Mouse (Mus musculus) erythroid progenitor cell, adult 5-6 weeks (primary cell): ENCODE data around the gene Cadps2. TPM values are rescaled to one million over a fixed set of nuclear protein-coding genes. Genes with fewer than 3 reads are reported as not detected.

ENCODE experiments used
- ATAC-seq: replicated peaks from 2 replicates; pipeline ENCODE4 v1.8.0; 2016; ENCODE audit warnings: moderate number of reproducible peaks, mild to moderate bottlenecking, moderate TSS enrichment, inconsistent platforms; ENCODE audit not compliant: poor library complexity, low FRiP score, severe bottlenecking
- total RNA-seq, 2 experiments: library from RNA; stranded (forward) in 1 of 2; stranded (reverse) in 1 of 2; fragments of 150-400 nt in 1 of 2; fragments of 186-747, 209-891 nt in 1 of 2; gene quantifications; 2 replicates each; pipeline versions ENCODE4 v1.2.3 to v1.2.4; 2015 to 2017; ENCODE audit warnings: low replicate concordance in 2 of 2

Gene Cadps2
- total RNA-seq, 2 experiments from 2014 or later, result not detected

GRCm38 (mm10) chr6:23392711-23393110, 446.5 kb downstream of the Cadps2 start:
- ATAC-seq, result no peak

GRCm38 (mm10) chr6:23386711-23387110, 452.5 kb downstream of the Cadps2 start:
- no peak for ATAC-seq

DNA sequence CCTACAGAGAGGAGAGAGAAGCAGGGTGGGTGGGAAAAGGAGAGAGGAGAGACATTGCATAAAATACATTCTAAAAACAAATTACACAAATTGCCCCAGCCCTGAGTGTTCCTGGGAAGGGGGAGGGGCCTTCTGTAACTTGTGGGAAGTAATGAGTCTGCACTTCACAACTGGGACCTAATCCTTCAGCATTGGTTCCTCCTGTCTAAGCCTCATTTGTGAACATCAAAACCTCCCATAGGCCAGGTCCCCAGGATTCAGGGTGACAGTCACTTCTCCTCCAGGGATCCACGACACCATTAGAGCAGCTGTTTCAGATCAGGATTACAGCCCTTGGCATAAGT, 456.2 kb downstream of the Cadps2 start:
- ATAC-seq, result no peak

DNA sequence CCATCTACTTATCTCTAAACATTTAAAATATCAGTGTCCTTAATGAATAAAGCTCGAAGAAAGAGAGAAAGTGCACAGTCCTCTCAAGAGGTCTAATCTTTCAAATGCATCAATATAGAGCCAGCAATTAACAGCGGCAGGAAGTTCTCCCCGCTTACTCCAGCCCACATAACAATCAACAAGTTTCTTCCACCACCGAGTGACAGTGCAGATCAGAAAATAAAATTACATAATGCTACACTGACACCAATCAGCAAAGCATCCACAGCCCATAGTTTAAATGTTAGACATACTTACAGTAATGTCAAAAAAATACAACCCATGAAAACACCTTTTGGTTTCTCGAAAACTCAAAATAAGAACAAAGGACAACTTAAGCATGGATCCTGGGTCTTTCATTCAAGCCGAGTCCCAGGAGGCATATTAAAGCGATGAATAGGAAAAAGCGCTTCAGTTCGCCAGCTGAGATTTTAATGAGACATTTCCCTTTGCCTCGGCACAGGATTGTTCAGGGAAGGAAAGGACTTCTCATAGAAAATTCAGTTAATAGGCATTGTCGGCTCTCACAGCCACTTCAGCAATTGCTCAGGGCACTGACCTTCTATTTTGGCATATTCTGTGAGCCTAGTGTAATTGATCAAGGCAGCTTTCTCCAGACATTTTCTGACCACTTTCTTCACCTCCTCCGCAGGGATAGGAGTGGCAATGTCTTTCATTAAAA, 456.8 kb downstream of the Cadps2 start:
- no peak for ATAC-seq

- no peak for ATAC-seq
Observed at GRCm38 (mm10) chr6:23376327-23376726, 462.9 kb downstream of the Cadps2 start.

- ATAC-seq, result no peak
Observed at GRCm38 (mm10) chr6:23361842-23362451, 477.3 kb downstream of the Cadps2 start.

GRCm38 (mm10) chr6:23360596-23360995, 478.6 kb downstream of the Cadps2 start:
- ATAC-seq, result no peak

- ATAC-seq, result no peak
Observed at GRCm38 (mm10) chr6:23356141-23356540, 483.1 kb downstream of the Cadps2 start.

GRCm38 (mm10) chr6:23353480-23353879, 485.7 kb downstream of the Cadps2 start:
- no peak for ATAC-seq

GRCm38 (mm10) chr6:23337411-23338063, 501.7 kb downstream of the Cadps2 start:
- ATAC-seq, result no peak

DNA sequence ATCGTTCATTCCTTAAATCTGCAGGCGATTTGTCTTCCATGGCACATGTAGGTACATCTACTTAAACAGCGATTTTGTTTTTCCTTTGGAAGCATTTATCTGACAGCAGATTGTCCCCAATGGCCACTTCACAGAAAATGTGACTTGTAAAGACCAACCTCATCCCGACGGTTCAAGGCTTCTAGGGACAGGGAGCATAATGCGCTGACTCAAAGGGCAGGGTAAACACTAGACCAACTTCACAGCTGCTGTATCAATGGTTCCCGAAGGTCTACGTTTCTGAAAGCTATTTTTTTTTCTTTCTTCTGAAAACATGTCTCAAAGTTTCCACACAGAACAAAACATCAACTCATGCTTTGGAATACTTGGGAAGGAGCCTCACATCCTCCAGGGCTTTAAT, 524.3 kb downstream of the Cadps2 start:
- no peak for ATAC-seq

DNA sequence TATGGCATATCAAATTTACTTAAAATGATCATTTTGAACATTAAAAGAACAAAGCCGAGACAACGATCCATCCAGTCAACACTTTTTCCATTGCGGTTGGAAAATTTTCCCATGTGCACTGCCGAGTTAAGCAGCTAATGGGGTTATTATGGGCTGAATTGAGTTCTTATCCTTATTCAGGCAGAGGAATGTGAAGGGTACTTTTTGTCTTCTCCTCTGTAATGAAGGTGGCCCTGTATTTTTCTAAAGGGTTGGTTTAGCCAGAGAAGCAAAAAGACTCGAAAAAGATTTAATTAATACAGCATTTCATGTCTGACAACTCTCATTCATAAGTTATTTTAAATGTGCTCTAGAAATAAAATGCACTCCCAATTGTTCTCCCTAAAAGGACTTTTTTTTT, 524.9 kb downstream of the Cadps2 start:
- no peak for ATAC-seq

- no peak for ATAC-seq
Observed at GRCm38 (mm10) chr6:23306046-23306445, 533.2 kb downstream of the Cadps2 start.

DNA sequence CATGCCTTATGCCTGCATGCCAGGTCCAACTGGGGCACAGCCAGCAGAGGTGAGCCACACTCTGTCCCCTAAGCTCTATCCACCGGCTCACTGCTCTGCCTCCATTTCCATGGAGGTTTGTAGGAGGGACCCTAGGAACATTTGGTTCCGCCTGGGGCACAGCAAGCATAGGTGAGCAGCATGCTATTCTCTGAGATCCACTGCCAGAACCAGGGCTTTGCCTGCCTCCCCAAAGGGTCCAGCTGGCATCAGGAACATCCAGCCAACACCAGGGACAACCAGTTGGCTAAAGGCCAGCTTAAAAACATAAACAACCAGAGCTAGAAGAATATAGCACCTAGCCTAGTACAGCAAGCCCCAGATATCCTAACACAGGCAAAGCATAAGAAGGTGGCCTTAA, 540.6 kb downstream of the Cadps2 start:
- ATAC-seq, result no peak

- ATAC-seq, result no peak
Observed at GRCm38 (mm10) chr6:23294685-23295084, 544.5 kb downstream of the Cadps2 start.

DNA sequence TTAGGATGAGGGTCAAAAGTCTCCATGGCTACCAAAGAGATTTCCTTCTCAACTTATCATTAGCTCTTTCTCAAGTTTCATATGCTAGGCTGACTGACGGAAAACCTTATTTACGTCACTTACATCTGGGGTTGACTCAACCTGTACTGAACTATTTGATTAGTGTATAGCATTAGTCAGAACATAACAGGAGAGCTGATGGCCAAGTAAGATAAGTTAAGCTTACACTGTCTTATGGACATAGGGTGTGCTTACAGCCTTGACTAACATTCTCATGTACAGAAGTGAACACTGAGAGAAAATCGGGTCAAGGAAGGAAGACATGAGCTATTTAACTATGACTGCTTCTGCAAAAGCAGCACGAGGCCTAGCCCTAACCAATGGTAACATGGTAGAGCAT, 550.5 kb downstream of the Cadps2 start:
- ATAC-seq, result no peak

- ATAC-seq, result no peak
Observed at GRCm38 (mm10) chr6:23281514-23281820, 557.8 kb downstream of the Cadps2 start.

DNA sequence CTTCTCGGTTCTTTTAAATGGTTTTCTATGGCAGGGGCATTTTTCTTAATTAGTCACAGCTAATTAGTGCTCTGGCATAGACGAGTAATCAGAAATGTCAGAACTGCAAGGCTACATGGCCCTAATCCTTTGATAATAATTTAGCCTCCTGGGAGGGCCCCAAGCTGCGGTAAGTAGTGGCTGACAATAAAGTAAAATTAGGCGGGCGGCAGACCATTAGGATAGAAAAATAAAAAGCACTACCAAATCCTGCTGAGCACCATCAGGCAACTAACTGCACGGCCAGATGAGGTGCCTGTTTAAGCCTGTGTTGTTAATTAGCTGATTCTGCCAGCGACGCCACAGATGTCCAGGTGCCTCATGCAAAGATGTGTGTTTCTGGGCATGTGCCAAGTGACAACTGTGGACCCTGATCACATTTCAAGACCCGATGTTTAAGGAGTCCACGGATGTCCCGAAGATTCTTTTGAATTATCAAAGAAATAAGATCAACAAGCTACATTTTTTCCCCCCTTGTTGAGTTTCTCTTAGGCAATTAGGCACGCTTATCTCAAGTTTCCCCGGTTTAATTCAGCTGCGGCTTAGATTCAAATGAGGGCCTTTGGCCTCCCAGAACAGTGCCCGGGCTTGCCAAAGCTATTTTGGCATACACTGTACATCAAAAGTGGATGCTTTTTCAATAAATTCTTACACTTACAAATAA, 558.3 kb downstream of the Cadps2 start:
- no peak for ATAC-seq

- ATAC-seq, result no peak
Observed at GRCm38 (mm10) chr6:23273483-23273882, 565.7 kb downstream of the Cadps2 start.

GRCm38 (mm10) chr6:23272979-23273378, 566.2 kb downstream of the Cadps2 start:
- ATAC-seq, result no peak

DNA sequence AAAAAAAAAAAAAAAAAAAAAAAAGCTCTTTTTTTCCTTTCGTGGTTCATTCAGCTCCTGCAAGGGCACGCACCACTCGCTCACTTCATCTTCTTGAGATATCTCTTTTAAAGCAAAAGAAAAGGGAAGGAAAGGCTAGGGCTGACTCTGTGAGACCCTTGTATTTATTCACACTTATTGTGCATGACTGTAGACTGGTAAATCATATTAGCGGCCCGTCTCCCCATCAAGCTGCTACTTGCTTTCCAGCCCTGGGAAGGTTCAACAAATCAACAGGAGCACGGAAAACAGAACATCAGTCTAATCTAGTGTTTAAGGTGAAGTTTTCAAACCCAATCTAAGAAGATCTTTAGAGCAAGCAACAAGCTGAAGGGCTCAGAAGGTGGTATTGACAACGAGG, 566.7 kb downstream of the Cadps2 start:
- no peak for ATAC-seq
